Mouse (Mus musculus) lung, postnatal 0 days (tissue): ENCODE results near the gene Herpud2.

Source experiments
- CTCF ChIP-seq: IDR thresholded peaks from 2 replicates; pipeline ENCODE4 v1.5.1; 2016; ENCODE audit warnings: antibody characterized with exemption, mild to moderate bottlenecking
- EP300 ChIP-seq: IDR thresholded peaks from 2 replicates; pipeline ENCODE4 v1.6.1; 2016; ENCODE audit warnings: antibody characterized with exemption, mild to moderate bottlenecking, control low read depth

GRCm38 (mm10) chr9:25089122-25089521 lies 62.5 kb downstream of the Herpud2 start, which contains the start of gene Gm10181:
- no peak for TF ChIP-seq EP300
- TF ChIP-seq CTCF: no peak
